22 mouse cellular contexts compared by ENCODE assay signal in genomic region chr7:87716393-87716792, GRCm38 (mm10).
A peak's percentile ranks its signal among the peaks of the same experiment; 100 is the strongest.
DNase-seq lines count a peak whose midpoint lies in the region; ATAC-seq and TF ChIP-seq lines count a peak whose summit lies in the region.
"Had no signal": no experiment of that assay in that cellular context is flagged by ENCODE, and none has a peak within 500 bp of the region (broad histone marks: within the 10 kb centered on the region; RNA-seq: fewer than 3 reads in every experiment).

No protein-coding gene starts in this region.

- no peak overlapping the region for H3K4me2 ChIP-seq in lung, embryonic 14.5 days
- H3K4me2 ChIP-seq: heart, embryonic 13.5 days; hindbrain, embryonic 13.5 days; liver, embryonic 11.5 days; midbrain, embryonic 15.5 days had no signal

- no peak overlapping the region for H3K4me3 ChIP-seq in lung, embryonic 14.5 days (ENCODE audit: low read depth, low read length)
- H3K4me3 ChIP-seq: embryonic facial prominence, embryonic 10.5 days; gastrocnemius, adult 2 months; heart, embryonic 13.5 days; hindbrain, embryonic 13.5 days; midbrain, embryonic 15.5 days; myocyte had no signal

- H3K9ac ChIP-seq in lung, embryonic 14.5 days: no peak overlapping the region
- H3K9ac ChIP-seq: heart, embryonic 13.5 days; hindbrain, embryonic 13.5 days; midbrain, embryonic 15.5 days had no signal

- no peaks in the 10 kb centered on the region for H3K27me3 ChIP-seq in lung, embryonic 14.5 days (ENCODE audit: insufficient read depth, low read length)
- H3K27me3 ChIP-seq: heart, embryonic 13.5 days; hindbrain, embryonic 13.5 days; midbrain, embryonic 15.5 days had no signal

- WGBS in lung, embryonic 14.5 days: 22% methylated on average over 1 of the region's 1 CpGs

- no peak for ATAC-seq in lung, embryonic 14.5 days (ENCODE audit: insufficient read depth)
- ATAC-seq: CD4-positive, CD25-positive, alpha-beta regulatory T cell, adult 4 months; intestine, embryonic 16.5 days; midbrain, embryonic 15.5 days had no signal

- no peak for TF ChIP-seq CTCF in lung, embryonic 14.5 days (IDR thresholded peaks at IDR 0.05; ENCODE audit: low read depth)

- no peak overlapping the region for H3K27ac ChIP-seq in lung, embryonic 14.5 days (ENCODE audit: low read depth)
- H3K27ac ChIP-seq: embryonic facial prominence, embryonic 10.5 days; gastrocnemius, adult 2 months; heart, embryonic 13.5 days; hindbrain, embryonic 13.5 days; midbrain, embryonic 15.5 days; stomach, postnatal 0 days had no signal

- no peaks in the 10 kb centered on the region for H3K36me3 ChIP-seq in lung, embryonic 14.5 days (ENCODE audit: insufficient read depth)
- H3K36me3 ChIP-seq: embryonic facial prominence, embryonic 10.5 days; heart, embryonic 13.5 days; hindbrain, embryonic 13.5 days; midbrain, embryonic 15.5 days had no signal

- DNase-seq in adrenal gland, postnatal 10 days: peak; percentile 2
- no peak for DNase-seq in adrenal gland, postnatal 14 days
- peak; percentile 21 to 79 for DNase-seq in layer of hippocampus, adult 18-20 months (ENCODE audit: low spot score in 2 of 2)
- no peak for DNase-seq in layer of hippocampus, postnatal 10 days (ENCODE audit: low spot score in 2 of 2)
- peak; percentile 12 for DNase-seq in lung, embryonic 14.5 days
- no peak for DNase-seq in lung, postnatal 4 days
- peak; percentile 68 for DNase-seq in telencephalon, adult 2 months (ENCODE audit: low read depth, low spot score)
- no peak for DNase-seq in heart, adult 18-20 months
- DNase-seq: cerebellum, adult 8-10 months; gastrocnemius, adult 2 months; heart, adult 11 months; kidney, postnatal 36 days; lung, adult 18-20 months had no signal

- no peaks in the 10 kb centered on the region for H3K9me3 ChIP-seq in lung, embryonic 14.5 days (ENCODE audit: low read depth, low read length)
- H3K9me3 ChIP-seq: embryonic facial prominence, embryonic 10.5 days; heart, embryonic 13.5 days; hindbrain, embryonic 13.5 days; midbrain, embryonic 15.5 days had no signal

- no peaks in the 10 kb centered on the region for H3K4me1 ChIP-seq in lung, embryonic 14.5 days (ENCODE audit: insufficient read depth)
- H3K4me1 ChIP-seq: embryonic facial prominence, embryonic 10.5 days; heart, embryonic 13.5 days; hindbrain, embryonic 13.5 days; midbrain, embryonic 15.5 days had no signal

Comparison
In these comparisons a context has a peak if more than half of its experiments do, and no peak if none do; other contexts are left out.
1. DNase-seq: peak in adrenal gland, postnatal 10 days (single experiment), layer of hippocampus, adult 18-20 months (2 of 2), lung, embryonic 14.5 days (single experiment) and telencephalon, adult 2 months (single experiment); none in adrenal gland, postnatal 14 days (single experiment), layer of hippocampus, postnatal 10 days (0 of 2), lung, postnatal 4 days (0 of 2) and heart, adult 18-20 months (0 of 2).